Mouse (Mus musculus) liver, embryonic 15.5 days (tissue): ENCODE measurements around the gene Krtap9-1. TPM values are rescaled to one million over a fixed set of nuclear protein-coding genes. Genes with fewer than 3 reads are reported as not detected.

Source experiments
- polyA plus RNA-seq: library from polyadenylated mRNA; unstranded; fragments of >200 nt; fragmentation: Nextera tagmentation; extraction: Ambion mirVana; gene quantifications from 2 replicates; pipeline ENCODE4 v1.2.1, GENCODE M21; 2015

Krtap9-1 gene
- polyA plus RNA-seq, 1 experiment from 2014 or later = not detected

Other genes with a start within 250 kb of the Krtap9-1 start
- not detected in 2 replicates for gene Krtap4-1, start 245.2 kb upstream of the Krtap9-1 start, polyA plus RNA-seq
- gene Krtap4-2, start 238.3 kb upstream of the Krtap9-1 start, polyA plus RNA-seq = not detected in 2 replicates
- not detected in 2 replicates for gene Krtap4-7, start 229.3 kb upstream of the Krtap9-1 start, polyA plus RNA-seq
- gene Gm11555, start 223.2 kb upstream of the Krtap9-1 start, polyA plus RNA-seq = not detected in 2 replicates
- not detected in 2 replicates for gene Gm11563, start 214.4 kb upstream of the Krtap9-1 start, polyA plus RNA-seq
- gene Krtap4-6, start 207.4 kb upstream of the Krtap9-1 start, polyA plus RNA-seq = not detected in 2 replicates
- not detected in 2 replicates for gene Gm14190, start 182.6 kb upstream of the Krtap9-1 start, polyA plus RNA-seq
- gene Gm14180, start 139.1 kb upstream of the Krtap9-1 start, polyA plus RNA-seq = not detected in 2 replicates
- gene Gm11595, start 100.5 kb upstream of the Krtap9-1 start, polyA plus RNA-seq = not detected in 2 replicates
- not detected in 2 replicates for gene Krtap4-8, start 92.7 kb upstream of the Krtap9-1 start, polyA plus RNA-seq
- not detected in 2 replicates for gene Krtap4-9, start 88.2 kb upstream of the Krtap9-1 start, polyA plus RNA-seq
- gene Gm11596, start 79.9 kb upstream of the Krtap9-1 start, polyA plus RNA-seq = not detected in 2 replicates
- not detected in 2 replicates for gene Gm11569, start 74.5 kb upstream of the Krtap9-1 start, polyA plus RNA-seq
- gene Gm11554, start 68.9 kb upstream of the Krtap9-1 start, polyA plus RNA-seq = not detected in 2 replicates
- not detected in 2 replicates for gene Krtap4-13, start 63.5 kb upstream of the Krtap9-1 start, polyA plus RNA-seq
- gene Gm11564, start 57.7 kb upstream of the Krtap9-1 start, polyA plus RNA-seq = not detected in 2 replicates
- gene 2300003K06Rik, start 35.3 kb upstream of the Krtap9-1 start, polyA plus RNA-seq = not detected in 2 replicates
- gene Krtap4-16, start 21.8 kb upstream of the Krtap9-1 start, polyA plus RNA-seq = not detected in 2 replicates
- not detected in 2 replicates for gene Gm11568, start 15.5 kb upstream of the Krtap9-1 start, polyA plus RNA-seq
- gene Gm11559, start 8.9 kb upstream of the Krtap9-1 start, polyA plus RNA-seq = not detected in 2 replicates
- not detected in 2 replicates for gene Gm11567, start 5.8 kb downstream of the Krtap9-1 start, polyA plus RNA-seq
- gene Krtap31-1, start 34.5 kb downstream of the Krtap9-1 start, polyA plus RNA-seq = not detected in 2 replicates
- gene Gm11565, start 41.4 kb downstream of the Krtap9-1 start, polyA plus RNA-seq = not detected in 2 replicates
- gene Krtap31-2, start 62.9 kb downstream of the Krtap9-1 start, polyA plus RNA-seq = not detected in 2 replicates
- gene Krtap9-5, start 75.1 kb downstream of the Krtap9-1 start, polyA plus RNA-seq = not detected in 2 replicates
- not detected in 2 replicates for gene Krtap29-1, start 105.7 kb downstream of the Krtap9-1 start, polyA plus RNA-seq
- gene Krtap16-1, start 113.2 kb downstream of the Krtap9-1 start, polyA plus RNA-seq = not detected in 2 replicates
- gene Krtap17-1, start 120.6 kb downstream of the Krtap9-1 start, polyA plus RNA-seq = not detected in 2 replicates
- not detected in 2 replicates for gene Krt33a, start 142.8 kb downstream of the Krtap9-1 start, polyA plus RNA-seq
- not detected in 2 replicates for gene Krt33b, start 156.5 kb downstream of the Krtap9-1 start, polyA plus RNA-seq
- gene Krt34, start 168.2 kb downstream of the Krtap9-1 start, polyA plus RNA-seq = not detected in 2 replicates
- not detected in 2 replicates for gene Krt31, start 177.2 kb downstream of the Krtap9-1 start, polyA plus RNA-seq
- not detected in 2 replicates for gene Krt32, start 214.8 kb downstream of the Krtap9-1 start, polyA plus RNA-seq
- gene Krt35, start 222.9 kb downstream of the Krtap9-1 start, polyA plus RNA-seq = not detected in 2 replicates
- not detected in 2 replicates for gene Krt36, start 232.2 kb downstream of the Krtap9-1 start, polyA plus RNA-seq
- 0.36 TPM in 1 of 2 replicates, not detected in the other for gene Krt13, start 248.2 kb downstream of the Krtap9-1 start, polyA plus RNA-seq